Mouse (Mus musculus): ENCODE results near the gene Pex10.

- TF ChIP-seq POLR2A (IDR thresholded peaks at IDR 0.05; ENCODE audit: borderline replicate concordance, extremely low read depth, insufficient read depth, insufficient read length, poor library complexity, severe bottlenecking), result no peak
- TF ChIP-seq CTCF (IDR thresholded peaks at IDR 0.05; ENCODE audit: borderline replicate concordance, extremely low read depth, insufficient read depth, insufficient read length), result no peak
Measured at GRCm38 (mm10) chr4:155116607-155117006, 49.8 kb downstream of the Pex10 start.
